Mouse (Mus musculus): Measurements from ENCODE around the gene Slc28a1.

DNA sequence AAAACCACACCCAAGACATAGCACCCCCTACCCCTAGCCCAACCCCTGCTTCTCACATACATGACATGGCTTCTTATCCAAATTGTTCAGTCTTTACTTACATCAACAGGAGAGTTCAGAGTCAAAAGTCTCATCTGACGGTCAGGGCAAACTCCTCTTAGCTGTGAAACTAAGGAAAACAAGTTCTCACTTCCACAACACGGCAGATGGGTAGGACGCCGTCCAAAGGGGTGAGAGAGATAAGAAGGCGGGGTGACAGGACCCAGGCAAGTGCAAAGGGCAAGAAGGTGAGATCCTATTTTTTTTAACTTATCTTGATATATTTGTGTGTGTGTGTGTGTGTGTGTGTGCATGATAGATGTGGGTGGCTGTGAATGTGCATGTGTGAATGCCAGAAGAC, 9.0 kb downstream of the Slc28a1 start:
- TF ChIP-seq CTCF (IDR thresholded peaks at IDR 0.05; ENCODE audit: insufficient read depth, low read length), result no peak
- TF ChIP-seq POLR2A (IDR thresholded peaks at IDR 0.05; ENCODE audit: borderline replicate concordance, extremely low read depth, low read depth, low read length), result no peak
